Comparison of ENCODE assay signal across 16 mouse cellular contexts in the genomic region with DNA sequence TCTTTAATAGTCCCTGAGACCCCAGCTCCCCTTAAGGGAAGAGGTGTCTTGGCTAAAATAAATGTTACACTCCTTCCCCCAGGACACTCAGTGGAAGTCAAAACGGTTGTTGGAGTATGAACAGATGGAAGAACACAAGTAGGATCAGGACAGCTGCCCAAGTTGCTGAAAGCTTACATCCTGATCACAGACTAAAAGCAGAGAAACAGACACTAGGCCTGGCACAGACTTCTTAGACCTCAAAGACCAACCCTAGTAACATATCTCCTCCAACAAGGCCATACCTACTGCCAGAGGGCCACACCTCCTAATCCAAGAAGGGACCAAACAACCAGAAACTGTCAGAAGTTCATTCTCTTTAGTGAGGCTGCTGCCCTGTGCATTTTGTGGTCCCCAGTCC.
"Had no signal": no experiment of that assay in that cellular context is flagged by ENCODE, and none has a peak within 500 bp of the region (broad histone marks: within the 10 kb centered on the region; RNA-seq: fewer than 3 reads in every experiment).

No protein-coding gene starts in this region.

- H3K9me3 ChIP-seq: liver, embryonic 13.5 days; midbrain, embryonic 12.5 days; midbrain, embryonic 15.5 days; neural tube, embryonic 12.5 days; neural tube, embryonic 15.5 days had no signal

- ATAC-seq: midbrain, embryonic 15.5 days had no signal

- H3K4me3 ChIP-seq: kidney, embryonic 15.5 days; liver, embryonic 13.5 days; midbrain, embryonic 12.5 days; midbrain, embryonic 15.5 days; neural tube, embryonic 12.5 days; neural tube, embryonic 15.5 days had no signal

- H3K27ac ChIP-seq: kidney, embryonic 15.5 days; liver, embryonic 13.5 days; midbrain, embryonic 12.5 days; midbrain, embryonic 15.5 days; neural tube, embryonic 12.5 days; neural tube, embryonic 15.5 days had no signal

- H3K27me3 ChIP-seq: kidney, embryonic 15.5 days; liver, embryonic 13.5 days; midbrain, embryonic 12.5 days; midbrain, embryonic 15.5 days; neural tube, embryonic 12.5 days; neural tube, embryonic 15.5 days had no signal

- H3K4me1 ChIP-seq: midbrain, embryonic 12.5 days; midbrain, embryonic 15.5 days; neural tube, embryonic 12.5 days; neural tube, embryonic 15.5 days had no signal

- H3K9ac ChIP-seq: kidney, embryonic 15.5 days; liver, embryonic 13.5 days; lung, embryonic 14.5 days; midbrain, embryonic 12.5 days; midbrain, embryonic 15.5 days; neural tube, embryonic 12.5 days; neural tube, embryonic 15.5 days had no signal

- DNase-seq: kidney, adult 11 months; kidney, adult 8-10 months; kidney, postnatal 10 days; kidney, postnatal 36 days; liver, embryonic 13.5 days; lung, embryonic 14.5 days; lung, postnatal 10 days; lung, postnatal 36 days; retina, postnatal 1 day; thymus, adult 18-20 months; thymus, postnatal 36 days had no signal

- H3K36me3 ChIP-seq: midbrain, embryonic 15.5 days; neural tube, embryonic 12.5 days; neural tube, embryonic 15.5 days had no signal

- H3K4me2 ChIP-seq: kidney, embryonic 15.5 days; liver, embryonic 13.5 days; lung, embryonic 14.5 days; midbrain, embryonic 12.5 days; midbrain, embryonic 15.5 days; neural tube, embryonic 12.5 days; neural tube, embryonic 15.5 days had no signal
